Mouse (Mus musculus) right cerebral cortex, adult 2 months (tissue): ENCODE measurements around the gene Stk32b.

Experiments
- DNase-seq, 2 experiments: peaks; one replicate each; pipeline ENCODE4 v3.0.0; 2021 to 2022; ENCODE audit warnings: low spot score in 2 of 2

Stk32b gene

DNA sequence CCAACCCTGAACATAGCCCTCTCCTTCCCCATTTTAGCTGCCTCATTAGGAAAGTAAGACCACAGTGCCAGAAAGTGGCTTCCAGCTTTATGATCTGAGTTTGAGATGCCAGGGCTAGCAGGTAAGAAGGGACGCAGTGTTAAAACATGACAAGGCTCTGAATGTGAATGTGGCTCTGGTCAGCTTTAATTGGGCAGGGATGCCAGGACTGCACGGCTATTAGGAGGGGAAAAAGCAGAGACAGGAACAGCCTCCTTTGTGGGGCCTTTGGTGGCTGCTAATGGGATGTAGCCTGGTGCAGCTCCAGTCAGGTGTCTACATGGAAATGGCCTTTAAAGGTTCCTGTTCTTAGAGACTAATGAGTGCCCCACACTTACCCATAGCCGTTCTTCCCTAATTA lies 52.0 kb downstream of the Stk32b start:
- no peak for DNase-seq

GRCm38 (mm10) chr5:37659177-37659576 lies 57.8 kb downstream of the Stk32b start:
- DNase-seq, result no peak

DNA sequence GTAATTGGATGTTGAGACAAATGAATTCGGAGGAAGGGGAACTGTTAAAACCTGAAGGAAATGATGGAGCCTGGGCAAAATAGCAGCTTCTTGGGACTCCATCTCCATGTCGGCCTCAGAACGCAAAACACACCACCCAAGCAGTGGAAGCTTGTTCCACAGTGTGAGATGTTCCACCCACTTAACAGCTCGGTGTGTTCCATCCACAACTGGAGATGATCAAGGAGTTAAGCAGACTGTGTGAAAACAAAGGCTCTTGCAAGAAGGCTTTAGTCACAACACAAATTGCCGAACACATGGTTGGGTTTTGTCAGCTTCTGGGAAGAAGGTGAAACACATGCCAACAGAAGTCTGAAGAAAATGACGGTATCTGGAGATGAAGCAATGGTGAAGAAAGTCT lies 59.2 kb downstream of the Stk32b start:
- DNase-seq, result peak; percentile 39 to 44

- DNase-seq, result no peak
Observed at GRCm38 (mm10) chr5:37655208-37655607, 61.8 kb downstream of the Stk32b start.

- no peak for DNase-seq
Observed at GRCm38 (mm10) chr5:37650681-37651211, 66.2 kb downstream of the Stk32b start.

DNA sequence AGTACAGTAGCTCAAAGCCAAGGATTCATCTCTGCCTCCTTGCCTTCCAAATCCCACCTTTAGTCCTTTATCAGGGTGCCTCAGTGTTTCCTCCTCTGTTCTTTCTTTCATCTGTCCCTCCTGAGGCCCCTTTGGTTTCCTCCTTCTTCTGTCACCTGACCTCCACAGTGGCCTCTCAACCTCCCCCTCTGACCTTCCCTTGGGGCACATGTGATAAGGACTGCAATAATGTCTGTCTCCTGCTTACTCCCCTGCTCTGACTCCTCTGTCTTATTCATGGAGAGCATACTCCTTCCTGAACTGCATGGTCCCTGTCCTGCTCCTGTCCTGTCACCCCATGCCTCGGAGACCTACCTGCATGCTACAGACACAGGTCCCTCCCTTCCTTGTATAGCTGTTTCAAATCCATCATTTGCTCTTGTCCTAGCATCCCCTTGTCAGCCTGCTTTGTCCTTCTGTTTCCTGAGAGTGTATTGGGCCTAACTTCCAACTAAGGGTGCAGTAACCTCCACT lies 66.8 kb downstream of the Stk32b start:
- no peak for DNase-seq

DNA sequence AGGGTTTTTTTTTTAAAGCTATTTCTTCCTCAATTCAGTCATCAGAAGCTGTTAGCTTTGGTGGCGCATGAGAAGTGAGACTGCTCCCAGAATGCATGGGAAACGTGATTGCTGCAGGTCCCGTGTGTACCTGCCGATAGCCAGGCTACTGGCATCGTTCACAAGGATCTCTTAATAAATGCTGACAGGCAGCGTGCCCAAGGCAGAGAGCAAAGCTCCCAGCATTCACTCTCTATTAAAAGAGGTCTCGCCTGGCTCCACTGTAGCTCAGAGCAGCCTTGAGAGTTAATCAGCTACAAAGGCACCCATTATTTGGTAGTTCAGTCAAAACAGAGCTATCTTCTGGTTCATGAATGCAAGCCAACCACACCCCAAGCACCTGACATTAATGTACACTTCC lies 72.9 kb downstream of the Stk32b start:
- DNase-seq, result no peak

GRCm38 (mm10) chr5:37642486-37642885 lies 74.5 kb downstream of the Stk32b start:
- no peak for DNase-seq

GRCm38 (mm10) chr5:37634791-37635190 lies 82.2 kb downstream of the Stk32b start:
- DNase-seq, result no peak

DNA sequence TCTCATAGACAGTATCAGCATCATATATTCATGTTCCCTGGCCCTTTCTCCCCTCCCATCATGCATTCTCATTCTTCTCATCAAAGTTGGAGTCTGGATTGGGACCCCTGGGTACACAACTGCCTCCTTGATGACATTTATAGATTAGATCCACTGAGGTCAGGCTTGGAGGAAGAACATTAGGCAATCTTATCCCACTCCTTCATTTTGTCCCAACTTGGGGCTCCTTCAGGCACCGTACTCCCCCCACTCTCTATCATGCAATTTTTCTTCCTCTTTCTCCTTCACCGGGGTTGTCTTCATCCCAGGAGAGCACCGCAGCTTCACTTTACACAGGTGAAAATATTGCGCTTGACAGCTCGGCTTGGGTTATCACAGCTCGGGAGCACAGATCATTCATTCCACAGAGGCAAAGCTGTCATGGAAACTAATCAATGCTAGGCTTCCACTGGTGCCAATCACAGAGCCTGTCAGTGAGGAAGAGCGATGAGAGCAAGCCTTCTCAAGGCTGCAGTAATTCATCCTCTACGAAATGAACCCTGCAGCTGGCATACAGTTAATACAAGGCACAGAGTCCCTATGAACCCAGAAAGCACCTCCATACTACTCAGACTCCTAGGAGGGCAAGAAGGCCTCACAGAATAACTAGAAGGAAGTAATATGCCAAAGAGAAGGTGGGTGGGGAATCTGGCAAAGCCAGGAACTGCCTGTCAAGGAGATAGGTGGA lies 89.4 kb downstream of the Stk32b start:
- DNase-seq, result no peak

GRCm38 (mm10) chr5:37611874-37612273 lies 105.1 kb downstream of the Stk32b start:
- no peak for DNase-seq

GRCm38 (mm10) chr5:37599566-37599965 lies 117.4 kb downstream of the Stk32b start:
- DNase-seq, result no peak

DNA sequence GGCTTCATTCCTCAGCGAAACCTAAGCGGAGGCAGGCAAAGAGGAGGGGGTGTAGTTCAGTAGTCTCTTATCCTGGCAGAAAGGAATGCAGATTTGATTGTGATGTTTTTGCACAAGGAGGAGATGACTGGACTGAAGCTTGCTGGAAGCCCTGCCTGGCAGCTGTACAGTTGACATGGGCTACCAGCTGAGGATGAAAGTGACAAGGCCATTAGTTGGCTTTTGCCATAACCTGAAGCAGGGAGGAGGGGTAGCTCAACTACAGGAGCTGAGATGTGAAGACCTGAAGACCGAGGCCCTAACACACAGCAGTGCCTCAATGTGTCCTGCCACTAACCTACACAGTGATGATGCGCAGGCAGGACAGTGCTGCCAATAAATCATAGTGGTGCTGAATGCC lies 118.7 kb downstream of the Stk32b start:
- no peak for DNase-seq

- no peak for DNase-seq
Observed at GRCm38 (mm10) chr5:37592411-37592810, 124.6 kb downstream of the Stk32b start.

DNA sequence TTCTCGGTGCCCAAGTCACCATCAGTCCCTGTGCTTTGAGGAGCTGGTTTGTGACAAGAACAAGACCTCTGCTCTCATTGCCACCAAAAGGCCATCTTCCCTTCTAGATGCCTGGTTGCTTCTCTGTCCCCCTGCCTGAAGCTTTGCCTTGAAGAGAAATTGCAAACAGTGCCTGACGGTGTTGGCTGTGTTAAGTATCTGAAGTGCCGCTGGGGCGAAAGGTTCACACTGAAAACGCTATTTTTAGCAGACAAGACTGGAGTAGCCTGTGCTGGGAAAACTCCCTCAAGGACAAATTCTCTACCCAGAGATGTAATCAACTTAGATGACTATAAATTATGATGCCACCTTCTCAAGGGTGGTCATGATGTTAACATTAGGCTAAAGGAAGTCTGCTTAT lies 129.1 kb downstream of the Stk32b start:
- DNase-seq, result no peak

DNA sequence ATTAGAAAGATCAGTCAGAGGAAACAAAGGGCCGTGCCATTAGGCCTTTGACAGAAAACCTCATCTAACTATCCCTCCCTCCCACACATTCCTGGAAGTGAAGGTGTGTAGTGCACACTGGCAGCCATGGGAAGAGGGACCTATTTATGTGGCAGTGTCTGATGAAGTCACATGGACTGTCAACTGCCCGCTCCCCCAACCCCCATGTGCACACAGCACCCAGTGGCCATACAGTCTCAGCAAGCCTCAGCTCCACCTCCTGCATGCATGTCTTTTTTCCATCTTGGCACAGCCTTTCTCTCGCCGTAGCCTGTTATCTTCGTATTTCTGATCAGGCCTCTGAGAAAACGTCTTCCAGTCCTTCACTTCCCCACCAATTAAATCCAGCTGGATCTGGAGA lies 130.9 kb downstream of the Stk32b start:
- DNase-seq, result no peak

GRCm38 (mm10) chr5:37575427-37575826 lies 141.5 kb downstream of the Stk32b start:
- no peak for DNase-seq

- no peak for DNase-seq
Observed at GRCm38 (mm10) chr5:37557274-37557815, 159.6 kb downstream of the Stk32b start.

DNA sequence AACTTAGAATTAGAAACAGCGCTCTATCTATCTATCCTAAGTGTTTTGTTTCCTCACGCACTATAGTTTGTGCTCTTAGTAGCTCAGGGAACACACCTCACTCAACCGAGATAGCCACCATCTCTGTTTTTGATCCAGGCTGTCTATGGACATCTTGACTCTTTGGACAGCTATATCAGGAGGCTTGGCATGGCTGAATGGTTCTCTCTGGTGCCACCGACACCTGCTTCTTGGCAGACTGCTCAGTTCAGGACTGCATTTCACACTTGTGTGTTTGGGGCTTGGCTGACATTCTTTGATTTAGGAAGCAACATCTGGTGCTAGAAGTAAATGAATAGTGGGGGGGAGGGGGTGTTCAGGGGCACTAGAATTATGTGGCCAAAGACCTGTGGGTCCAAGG lies 162.7 kb downstream of the Stk32b start:
- DNase-seq, result no peak

DNA sequence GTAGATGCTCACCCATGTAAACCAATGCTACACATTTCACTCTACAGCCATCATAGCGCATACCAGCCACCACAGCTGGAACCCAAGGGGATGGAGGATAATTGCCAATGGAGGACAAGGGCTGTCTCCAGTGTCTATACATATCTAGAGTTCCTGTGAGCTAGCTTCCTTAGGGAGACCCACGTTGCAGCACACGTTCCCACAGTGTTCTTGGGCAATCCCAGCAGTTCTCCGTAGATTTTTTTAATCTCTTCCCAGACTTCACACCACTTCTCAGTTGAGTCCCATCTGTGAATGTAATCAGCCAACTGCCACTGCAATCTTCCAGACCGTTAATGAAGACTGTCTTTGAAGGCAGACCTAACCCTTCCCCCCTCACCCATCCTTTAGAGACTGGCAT lies 165.3 kb downstream of the Stk32b start:
- DNase-seq, result no peak

DNA sequence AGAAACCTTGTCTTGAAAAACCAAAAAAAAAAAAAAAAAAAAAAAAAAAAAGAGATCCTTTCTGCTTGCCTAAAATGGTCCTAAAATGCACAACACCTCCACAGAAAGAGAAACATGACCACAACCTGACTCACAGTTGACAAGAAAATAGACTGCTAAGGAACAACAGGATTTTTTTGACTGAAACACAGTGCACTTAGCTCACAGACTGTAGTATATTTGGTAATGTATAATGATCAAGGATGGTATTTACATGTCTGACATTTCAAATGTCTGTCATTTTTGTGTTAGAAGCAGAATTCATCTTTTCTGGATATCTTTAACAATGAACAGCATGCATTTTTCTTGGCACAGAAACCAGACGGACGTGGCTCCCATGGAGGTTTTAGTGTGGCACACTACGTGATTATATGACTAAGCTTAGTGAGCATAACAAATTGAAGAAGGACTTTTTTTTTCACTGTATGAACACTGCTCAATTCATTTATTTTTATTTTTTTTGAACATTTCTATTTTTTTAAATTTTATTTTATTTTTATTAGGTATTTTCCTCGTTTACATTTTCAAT lies 181.2 kb downstream of the Stk32b start:
- no peak for DNase-seq

DNA sequence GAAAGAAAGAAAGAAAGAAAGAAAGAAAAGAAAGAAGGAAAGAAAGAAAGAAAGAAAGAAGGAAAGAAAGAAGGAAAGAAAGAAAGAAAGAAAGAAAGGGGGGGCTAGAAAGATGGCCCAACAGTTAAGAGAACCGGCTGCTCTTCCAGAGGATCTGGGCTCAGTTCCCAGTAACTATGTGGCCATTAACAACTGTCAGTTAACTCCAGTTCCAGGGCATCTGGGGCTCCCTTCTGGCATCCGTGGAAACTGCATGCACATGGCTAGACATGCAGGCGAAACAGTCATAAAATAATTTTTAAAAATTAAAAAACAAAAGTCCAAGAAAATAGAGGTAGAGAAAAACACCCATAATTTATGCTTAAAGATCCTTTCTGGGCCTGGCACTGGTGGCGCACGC lies 181.7 kb downstream of the Stk32b start:
- DNase-seq, result no peak

- DNase-seq, result no peak
Observed at GRCm38 (mm10) chr5:37525363-37525762, 191.6 kb downstream of the Stk32b start.
